Mouse (Mus musculus) ES-Bruce4 (cell line): ENCODE results near the gene Paqr8.

ENCODE experiments used
- CTCF ChIP-seq: IDR thresholded peaks from one replicate; pipeline ENCODE4 v1.8.1; 2011; ENCODE audit warnings: low read depth, low read length
- POLR2A ChIP-seq: IDR thresholded peaks from one replicate; pipeline ENCODE4 v1.8.1; 2011; ENCODE audit warnings: low read length; ENCODE audit not compliant: insufficient read depth

DNA sequence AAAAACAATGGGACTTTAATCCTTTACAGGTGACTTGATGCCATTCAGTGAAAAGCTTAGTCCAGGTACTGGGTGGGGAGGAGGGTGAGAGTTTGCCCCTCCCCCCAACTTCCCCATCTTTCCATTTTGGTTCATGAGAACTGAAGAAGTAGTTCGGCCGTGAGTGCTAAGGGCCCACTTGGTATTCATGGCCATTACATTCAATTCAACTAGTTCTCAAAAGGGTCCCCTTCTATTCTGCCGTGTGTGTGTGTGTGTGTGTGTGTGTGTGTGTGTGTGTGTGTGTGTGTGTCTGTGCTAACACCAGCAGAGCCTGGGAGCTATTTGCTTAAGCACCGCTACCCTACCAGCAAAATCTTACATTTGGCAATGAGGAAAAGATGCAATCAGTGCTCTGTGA, 94.2 kb downstream of the Paqr8 start:
- TF ChIP-seq POLR2A (no peak), CTCF (no peak)
